Mouse (Mus musculus): ENCODE measurements around the gene Bphl. TPM values are rescaled to one million over a fixed set of nuclear protein-coding genes. Genes with fewer than 3 reads are reported as not detected.

Bphl gene
- polyA plus RNA-seq, 1 experiment from 2014 or later = 62.6 TPM

GRCm38 (mm10) chr13:34046421-34047012, 9.1 kb downstream of the Bphl start:
- H3K27me3 ChIP-seq (ENCODE audit: control insufficient read depth, insufficient read depth, low read depth, low read length) = no peaks in the 10 kb centered on the region
- no peak overlapping the region for H3K4me3 ChIP-seq (ENCODE audit: low read depth, low read length)
- peaks cover 5% of the 10 kb centered on the region for H3K4me1 ChIP-seq (ENCODE audit: control insufficient read depth, low read depth, low read length)
- no peak overlapping the region for H3K4me2 ChIP-seq (ENCODE audit: low read depth, low read length)
- H3K36me3 ChIP-seq (ENCODE audit: control insufficient read depth, insufficient read depth) = peaks cover 2% of the 10 kb centered on the region; the same call in 1 of the 2 replicates
- H3K9ac ChIP-seq (ENCODE audit: low read depth, low read length) = no peak overlapping the region
- H3K27ac ChIP-seq (ENCODE audit: low read length) = no peak overlapping the region
- WGBS (ENCODE audit: insufficient replicate concordance) = 35% methylated on average over 11 of the region's 11 CpGs
- H3K9me3 ChIP-seq (replicated peaks; ENCODE audit: control insufficient read depth, low read length) = no peaks in the 10 kb centered on the region
- ATAC-seq (ENCODE audit: low read depth) = peak; percentile 81

- H3K4me2 ChIP-seq (ENCODE audit: low read depth, low read length) = no peak overlapping the region
- ATAC-seq (ENCODE audit: low read depth) = no peak
- peaks cover 5% of the 10 kb centered on the region for H3K4me1 ChIP-seq (ENCODE audit: control insufficient read depth, low read depth, low read length)
- H3K27me3 ChIP-seq (ENCODE audit: control insufficient read depth, insufficient read depth, low read depth, low read length) = no peaks in the 10 kb centered on the region
- no peaks in the 10 kb centered on the region for H3K9me3 ChIP-seq (replicated peaks; ENCODE audit: control insufficient read depth, low read length)
- H3K36me3 ChIP-seq (ENCODE audit: control insufficient read depth, insufficient read depth) = peaks cover 2% of the 10 kb centered on the region; the same call in 1 of the 2 replicates
- no peak overlapping the region for H3K9ac ChIP-seq (ENCODE audit: low read depth, low read length)
- H3K4me3 ChIP-seq (ENCODE audit: low read depth, low read length) = no peak overlapping the region
- WGBS (ENCODE audit: insufficient replicate concordance) = 70% methylated on average over 3 of the region's 3 CpGs
- H3K27ac ChIP-seq (ENCODE audit: low read length) = no peak overlapping the region
Measured at GRCm38 (mm10) chr13:34047526-34047925, 10.1 kb downstream of the Bphl start.

GRCm38 (mm10) chr13:34050479-34050878, 13.1 kb downstream of the Bphl start:
- no peak overlapping the region for H3K4me3 ChIP-seq (ENCODE audit: low read depth, low read length)
- no peaks in the 10 kb centered on the region for H3K27me3 ChIP-seq (ENCODE audit: control insufficient read depth, insufficient read depth, low read depth, low read length)
- H3K9me3 ChIP-seq (replicated peaks; ENCODE audit: control insufficient read depth, low read length) = no peaks in the 10 kb centered on the region
- peaks cover 2% of the 10 kb centered on the region; the same call in 1 of the 2 replicates for H3K36me3 ChIP-seq (ENCODE audit: control insufficient read depth, insufficient read depth)
- H3K9ac ChIP-seq (ENCODE audit: low read depth, low read length) = no peak overlapping the region
- H3K4me1 ChIP-seq (ENCODE audit: control insufficient read depth, low read depth, low read length) = no peaks in the 10 kb centered on the region; the same call in 1 of the 2 replicates
- ATAC-seq (ENCODE audit: low read depth) = no peak
- no peak overlapping the region for H3K4me2 ChIP-seq (ENCODE audit: low read depth, low read length)
- no peak overlapping the region for H3K27ac ChIP-seq (ENCODE audit: low read length)
- 68% methylated on average over 8 of the region's 8 CpGs for WGBS (ENCODE audit: insufficient replicate concordance)

GRCm38 (mm10) chr13:34051692-34052091, 14.3 kb downstream of the Bphl start:
- no peak for ATAC-seq (ENCODE audit: low read depth)
- no peak overlapping the region for H3K4me3 ChIP-seq (ENCODE audit: low read depth, low read length)

GRCm38 (mm10) chr13:34053673-34054282, 16.4 kb downstream of the Bphl start:
- no peaks in the 10 kb centered on the region for H3K9me3 ChIP-seq (replicated peaks; ENCODE audit: control insufficient read depth, low read length)
- no peaks in the 10 kb centered on the region; the same call in 1 of the 2 replicates for H3K4me1 ChIP-seq (ENCODE audit: control insufficient read depth, low read depth, low read length)
- no peak for ATAC-seq (ENCODE audit: low read depth)
- peaks cover 2% of the 10 kb centered on the region for H3K36me3 ChIP-seq (ENCODE audit: control insufficient read depth, insufficient read depth)
- no peak overlapping the region for H3K4me3 ChIP-seq (ENCODE audit: low read depth, low read length)
- H3K9ac ChIP-seq (ENCODE audit: low read depth, low read length) = no peak overlapping the region
- 69% methylated on average over 13 of the region's 13 CpGs for WGBS (ENCODE audit: insufficient replicate concordance)
- no peaks in the 10 kb centered on the region for H3K27me3 ChIP-seq (ENCODE audit: control insufficient read depth, insufficient read depth, low read depth, low read length)
- peak overlapping the region; percentile 88 for H3K27ac ChIP-seq (ENCODE audit: low read length)
- no peak overlapping the region for H3K4me2 ChIP-seq (ENCODE audit: low read depth, low read length)

More at GRCm38 (mm10) chr13:34051692-34052091, 14.3 kb downstream of the Bphl start:
- H3K27ac ChIP-seq (ENCODE audit: low read length) = 0 out of 2 replicates have a peak overlapping the region, but pooled peaks have one; percentile 32
- WGBS (ENCODE audit: insufficient replicate concordance) = 59% methylated on average over 3 of the region's 3 CpGs
- H3K9ac ChIP-seq (ENCODE audit: low read depth, low read length) = no peak overlapping the region
- no peaks in the 10 kb centered on the region for H3K9me3 ChIP-seq (replicated peaks; ENCODE audit: control insufficient read depth, low read length)
- H3K4me2 ChIP-seq (ENCODE audit: low read depth, low read length) = no peak overlapping the region
- peaks cover 2% of the 10 kb centered on the region for H3K36me3 ChIP-seq (ENCODE audit: control insufficient read depth, insufficient read depth)
- H3K27me3 ChIP-seq (ENCODE audit: control insufficient read depth, insufficient read depth, low read depth, low read length) = no peaks in the 10 kb centered on the region
- no peaks in the 10 kb centered on the region; the same call in 1 of the 2 replicates for H3K4me1 ChIP-seq (ENCODE audit: control insufficient read depth, low read depth, low read length)

GRCm38 (mm10) chr13:34054391-34054790, 17.0 kb downstream of the Bphl start:
- no peak overlapping the region for H3K9ac ChIP-seq (ENCODE audit: low read depth, low read length)
- ATAC-seq (ENCODE audit: low read depth) = peak; percentile 80
- no peak overlapping the region for H3K4me2 ChIP-seq (ENCODE audit: low read depth, low read length)
- no peak overlapping the region for H3K4me3 ChIP-seq (ENCODE audit: low read depth, low read length)
- peaks cover 2% of the 10 kb centered on the region for H3K36me3 ChIP-seq (ENCODE audit: control insufficient read depth, insufficient read depth)
- WGBS (ENCODE audit: insufficient replicate concordance) = 54% methylated on average over 4 of the region's 4 CpGs
- H3K4me1 ChIP-seq (ENCODE audit: control insufficient read depth, low read depth, low read length) = no peaks in the 10 kb centered on the region; the same call in 1 of the 2 replicates
- H3K9me3 ChIP-seq (replicated peaks; ENCODE audit: control insufficient read depth, low read length) = no peaks in the 10 kb centered on the region
- H3K27me3 ChIP-seq (ENCODE audit: control insufficient read depth, insufficient read depth, low read depth, low read length) = no peaks in the 10 kb centered on the region
- H3K27ac ChIP-seq (ENCODE audit: low read length) = peak overlapping the region; percentile 88

GRCm38 (mm10) chr13:34054983-34055382, 17.6 kb downstream of the Bphl start:
- no peaks in the 10 kb centered on the region for H3K27me3 ChIP-seq (ENCODE audit: control insufficient read depth, insufficient read depth, low read depth, low read length)
- peak; percentile 81 for ATAC-seq (ENCODE audit: low read depth)
- no peaks in the 10 kb centered on the region; the same call in 1 of the 2 replicates for H3K4me1 ChIP-seq (ENCODE audit: control insufficient read depth, low read depth, low read length)
- no peak overlapping the region for H3K9ac ChIP-seq (ENCODE audit: low read depth, low read length)
- no peak overlapping the region for H3K4me3 ChIP-seq (ENCODE audit: low read depth, low read length)
- no peaks in the 10 kb centered on the region for H3K9me3 ChIP-seq (replicated peaks; ENCODE audit: control insufficient read depth, low read length)
- H3K4me2 ChIP-seq (ENCODE audit: low read depth, low read length) = no peak overlapping the region
- WGBS (ENCODE audit: insufficient replicate concordance) = 62% methylated on average over 3 of the region's 3 CpGs
- no peaks in the 10 kb centered on the region; the same call in none of the 2 replicates for H3K36me3 ChIP-seq (ENCODE audit: control insufficient read depth, insufficient read depth)
- peak overlapping the region; percentile 88 for H3K27ac ChIP-seq (ENCODE audit: low read length)

- ATAC-seq (ENCODE audit: low read depth) = no peak
- Histone ChIP-seq H3K4me2 (ENCODE audit: low read depth, low read length) (no peak overlapping the region), H3K9ac (ENCODE audit: low read depth, low read length) (no peak overlapping the region), H3K9me3 (replicated peaks; ENCODE audit: control insufficient read depth, low read length) (no peaks in the 10 kb centered on the region), H3K4me1 (ENCODE audit: control insufficient read depth, low read depth, low read length) (no peaks in the 10 kb centered on the region; the same call in 1 of the 2 replicates), H3K36me3 (ENCODE audit: control insufficient read depth, insufficient read depth) (no peaks in the 10 kb centered on the region; the same call in 1 of the 2 replicates), H3K27me3 (ENCODE audit: control insufficient read depth, insufficient read depth, low read depth, low read length) (no peaks in the 10 kb centered on the region), H3K27ac (ENCODE audit: low read length) (no peak overlapping the region), H3K4me3 (ENCODE audit: low read depth, low read length) (no peak overlapping the region)
- WGBS (ENCODE audit: insufficient replicate concordance) = 75% methylated on average over 1 of the region's 1 CpGs
Measured at GRCm38 (mm10) chr13:34057252-34057651, 19.9 kb downstream of the Bphl start.

GRCm38 (mm10) chr13:34060061-34060460, 22.7 kb downstream of the Bphl start:
- no peak for ATAC-seq (ENCODE audit: low read depth)
- no peak overlapping the region for H3K4me2 ChIP-seq (ENCODE audit: low read depth, low read length)
- 76% methylated on average over 9 of the region's 9 CpGs for WGBS (ENCODE audit: insufficient replicate concordance)
- H3K4me3 ChIP-seq (ENCODE audit: low read depth, low read length) = no peak overlapping the region
- no peak overlapping the region for H3K27ac ChIP-seq (ENCODE audit: low read length)
- no peaks in the 10 kb centered on the region for H3K9me3 ChIP-seq (replicated peaks; ENCODE audit: control insufficient read depth, low read length)
- H3K9ac ChIP-seq (ENCODE audit: low read depth, low read length) = no peak overlapping the region
- H3K36me3 ChIP-seq (ENCODE audit: control insufficient read depth, insufficient read depth) = no peaks in the 10 kb centered on the region; the same call in 1 of the 2 replicates
- no peaks in the 10 kb centered on the region for H3K27me3 ChIP-seq (ENCODE audit: control insufficient read depth, insufficient read depth, low read depth, low read length)
- H3K4me1 ChIP-seq (ENCODE audit: control insufficient read depth, low read depth, low read length) = no peaks in the 10 kb centered on the region

Data from liver, embryonic 16.5 days (tissue).